Mouse (Mus musculus) stomach, postnatal 0 days (tissue): Measurements from ENCODE around the gene Psmd2. TPM values are rescaled to one million over a fixed set of nuclear protein-coding genes. Genes with fewer than 3 reads are reported as not detected.
A peak's percentile ranks its signal among the peaks of the same experiment; 100 is the strongest.

ENCODE experiments used
- ATAC-seq: fragments of 200-750 bp; cut with Nextera tagmentation; 2 replicates; pipeline ENCODE4 v1.8.0; 2017; ENCODE audit not compliant: low FRiP score, low TSS enrichment
- DNase-seq: peaks from one replicate; pipeline ENCODE4 v3.0.0-alpha.2; 2016; ENCODE audit warnings: low spot score
- H3K27ac ChIP-seq: fragments of 300-500 bp; sonication (generic); replicated peaks from 2 replicates; pipeline ENCODE4 v1.5.1; 2014; ENCODE audit warnings: mild to moderate bottlenecking, control low read depth
- H3K27me3 ChIP-seq: fragments of 300-500 bp; sonication (generic); 2 replicates; pipeline ENCODE4 v1.6.1; 2014; ENCODE audit warnings: low read length; ENCODE audit not compliant: control insufficient read depth, insufficient read depth
- H3K36me3 ChIP-seq: fragments of 300-500 bp; sonication (generic); 2 replicates; pipeline ENCODE4 v1.6.1; 2014; ENCODE audit warnings: low read length, mixed read lengths; ENCODE audit not compliant: control insufficient read depth, insufficient read depth
- H3K4me1 ChIP-seq: fragments of 300-500 bp; sonication (generic); replicated peaks from 2 replicates; pipeline ENCODE4 v1.6.1; 2014; ENCODE audit warnings: antibody characterized with exemption; ENCODE audit not compliant: control insufficient read depth, insufficient read depth
- H3K4me2 ChIP-seq: fragments of 300-500 bp; sonication (generic); replicated peaks from 2 replicates; pipeline ENCODE4 v1.6.1; 2014; ENCODE audit warnings: low read depth, mild to moderate bottlenecking, control low read depth, moderate library complexity
- H3K4me3 ChIP-seq: fragments of 300-500 bp; sonication (generic); 2 replicates; pipeline ENCODE4 v1.5.1; 2014; ENCODE audit warnings: low read depth, low read length, control low read depth
- H3K9ac ChIP-seq: fragments of 300-500 bp; sonication (generic); 2 replicates; pipeline ENCODE4 v1.6.1; 2014; ENCODE audit warnings: mild to moderate bottlenecking, low read length, control low read depth, mixed read lengths
- H3K9me3 ChIP-seq: fragments of 300-500 bp; sonication (generic); 2 replicates; pipeline ENCODE4 v1.6.1; 2016; ENCODE audit warnings: low read length; ENCODE audit not compliant: control insufficient read depth
- CTCF ChIP-seq: IDR thresholded peaks from 2 replicates; pipeline ENCODE4 v1.5.1; 2016; ENCODE audit warnings: antibody characterized with exemption, low read depth, mild to moderate bottlenecking, moderate library complexity
- EP300 ChIP-seq: optimal IDR thresholded peaks from 2 replicates; pipeline ENCODE3; 2016; ENCODE audit warnings: antibody characterized with exemption
- WGBS: fragments of 180-500 bp; shearing (Covaris S2); extraction: QIAGEN DNeasy Blood & Tissue Kit; methylation state at CpG from one replicate; pipeline ENCODE4 v1.1.7; 2014; 5-methylcytosine and 5-hydroxymethylcytosine counted together
- polyA plus RNA-seq: library from polyadenylated mRNA; unstranded; fragments of >200 nt; fragmentation: Nextera tagmentation; extraction: Ambion mirVana; gene quantifications from 2 replicates; pipeline ENCODE4 v1.2.1, GENCODE M21; 2015

Psmd2 gene
- polyA plus RNA-seq, 1 experiment from 2014 or later, result 177 TPM

DNA sequence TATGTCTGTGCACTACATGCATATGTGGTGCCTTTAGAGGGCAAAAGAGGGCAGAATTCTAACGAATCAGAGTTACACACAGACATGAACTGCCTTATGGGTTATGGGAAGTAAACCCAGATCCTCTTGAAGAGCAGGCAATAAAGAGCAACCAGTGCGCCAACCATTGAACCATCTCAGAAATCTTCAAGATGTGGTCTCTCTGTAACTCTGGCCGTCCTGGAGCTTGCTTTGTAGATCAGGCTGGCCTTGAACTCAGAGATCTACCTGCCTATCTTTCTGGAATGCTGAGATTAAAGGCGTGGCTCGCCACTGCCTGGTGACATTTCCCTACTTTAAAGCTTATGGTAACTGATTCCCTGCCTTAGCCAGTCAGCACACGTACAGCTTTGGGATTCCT is 20.4 kb downstream of the Psmd2 start:
- 20% methylated on average over 6 of the region's 6 CpGs for WGBS

DNA sequence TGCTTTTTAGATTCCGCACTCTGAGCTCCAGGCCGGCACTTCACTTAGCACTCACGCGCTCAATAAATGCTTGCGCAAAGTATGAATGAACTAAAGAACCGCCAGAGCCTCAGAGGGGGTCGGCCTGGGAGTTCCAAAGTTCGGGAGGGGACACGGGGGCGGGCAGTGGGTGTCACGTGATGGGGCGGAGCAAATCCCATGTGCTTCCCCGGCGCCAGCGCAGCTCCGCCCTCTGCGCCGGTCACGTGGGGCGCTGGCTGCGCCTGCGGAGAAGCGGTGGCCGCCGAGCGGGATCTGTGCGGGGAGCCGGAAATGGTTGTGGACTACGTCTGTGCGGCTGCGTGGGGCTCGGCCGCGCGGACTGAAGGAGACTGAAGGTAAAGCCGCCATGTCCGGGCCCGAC is 21.0 kb downstream of the Psmd2 start:
- H3K4me3 ChIP-seq, result peak overlapping the region; percentile 89
- H3K4me1 ChIP-seq, result no peaks in the 10 kb centered on the region; the same call in 1 of the 2 replicates
- no peaks in the 10 kb centered on the region for H3K9me3 ChIP-seq
- no peaks in the 10 kb centered on the region for H3K27me3 ChIP-seq
- peaks cover 9% of the 10 kb centered on the region; the same call in 1 of the 2 replicates for H3K36me3 ChIP-seq
- DNase-seq (peak; percentile 96), ATAC-seq (peak; percentile 93)
- H3K4me2 ChIP-seq, result peak overlapping the region; percentile 86
- peak overlapping the region; percentile 95 for H3K9ac ChIP-seq
- TF ChIP-seq CTCF (no peak), EP300 (no peak)
- peak overlapping the region; percentile 98 for H3K27ac ChIP-seq
- WGBS, result under 1% methylated on average over 38 of the region's 38 CpGs

More for the DNA sequence above, 20.4 kb downstream of the Psmd2 start:
- Histone ChIP-seq H3K4me3 (peak overlapping the region; percentile 89), H3K27ac (no peak overlapping the region), H3K36me3 (peaks cover 9% of the 10 kb centered on the region; the same call in 1 of the 2 replicates), H3K4me1 (no peaks in the 10 kb centered on the region; the same call in 1 of the 2 replicates), H3K4me2 (peak overlapping the region; percentile 55), H3K9me3 (no peaks in the 10 kb centered on the region), H3K27me3 (no peaks in the 10 kb centered on the region), H3K9ac (no peak overlapping the region)
- TF ChIP-seq EP300 (no peak), CTCF (no peak)
- DNase-seq (no peak), ATAC-seq (no peak)

DNA sequence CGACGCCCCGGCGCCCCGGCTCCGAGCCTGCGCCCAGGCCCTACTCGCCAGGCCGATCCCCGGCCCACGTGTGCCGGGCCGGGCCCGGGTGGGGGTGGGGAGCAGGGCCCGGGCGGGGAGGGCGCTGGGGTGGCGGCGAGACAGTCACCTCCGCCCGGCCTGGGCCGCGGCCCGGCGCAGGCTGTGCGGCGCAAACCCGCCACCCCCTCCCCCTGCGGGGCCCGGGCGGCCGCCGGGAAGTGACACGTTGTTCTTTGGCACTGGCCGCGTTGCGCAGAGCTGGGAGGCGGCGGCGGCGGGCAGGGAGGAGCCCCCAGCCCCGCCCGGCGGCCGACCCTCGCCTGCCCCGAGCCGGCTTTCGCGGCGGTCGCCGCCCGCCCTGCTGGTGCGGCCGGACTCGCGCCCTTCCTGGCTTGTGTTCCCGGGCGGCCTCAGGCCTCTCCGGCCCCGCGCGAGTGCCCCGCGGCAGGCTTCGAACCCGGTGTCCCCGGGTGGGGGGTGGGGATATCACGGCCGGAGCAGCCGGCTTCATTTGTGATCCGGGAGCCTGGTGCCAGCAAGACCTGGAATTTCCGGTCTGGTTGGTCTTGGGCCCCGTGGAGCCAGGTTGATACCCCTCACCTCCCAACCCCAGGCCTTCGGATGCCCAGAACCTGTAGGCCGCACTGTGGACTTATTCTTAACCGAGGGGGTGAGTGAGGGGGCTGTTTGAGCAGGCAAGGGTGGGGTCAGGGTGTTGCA is 21.7 kb downstream of the Psmd2 start:
- H3K27me3 ChIP-seq, result no peaks in the 10 kb centered on the region
- H3K9me3 ChIP-seq, result no peaks in the 10 kb centered on the region
- H3K36me3 ChIP-seq, result peaks cover 9% of the 10 kb centered on the region; the same call in 1 of the 2 replicates
- H3K4me2 ChIP-seq, result peak overlapping the region; percentile 86
- peak overlapping the region; percentile 89 for H3K4me3 ChIP-seq
- WGBS, result under 1% methylated on average over 42 of the region's 78 CpGs
- H3K4me1 ChIP-seq, result peaks cover 3% of the 10 kb centered on the region; the same call in 1 of the 2 replicates
- peak; percentile 78 for ATAC-seq
- H3K27ac ChIP-seq, result peak overlapping the region; percentile 98
- TF ChIP-seq CTCF, result no peak
- TF ChIP-seq EP300, result no peak
- DNase-seq, result peak; percentile 77
- peak overlapping the region; percentile 95 for H3K9ac ChIP-seq

DNA sequence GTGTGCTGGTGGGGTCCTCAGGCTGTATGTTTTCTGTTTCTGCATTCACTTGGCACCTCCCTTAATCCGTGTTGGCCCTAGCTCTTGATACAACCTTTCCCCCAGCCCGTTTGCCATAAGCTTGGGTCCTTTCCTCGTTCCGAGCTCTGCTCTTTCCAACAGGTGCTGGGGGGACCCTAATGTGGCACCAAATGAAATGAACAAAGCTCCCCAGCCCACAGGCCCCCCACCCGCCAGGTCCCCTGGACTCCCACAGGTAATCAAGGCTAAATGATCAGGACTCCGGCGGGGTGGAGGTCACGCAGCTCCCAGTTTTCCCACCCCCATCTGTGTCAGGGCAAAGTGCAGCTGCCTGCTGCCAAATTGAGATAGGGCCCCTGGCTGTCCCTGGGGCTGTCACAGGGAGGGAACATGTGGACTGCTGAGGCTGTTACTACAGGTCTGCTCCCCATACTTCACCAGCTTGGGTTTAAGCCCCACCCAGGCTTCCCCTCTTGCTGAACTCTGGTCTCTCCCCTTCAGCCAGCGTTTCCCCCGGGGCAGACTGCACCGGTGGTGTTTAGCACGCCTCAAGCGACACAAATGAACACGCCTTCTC is 22.4 kb downstream of the Psmd2 start:
- H3K4me3 ChIP-seq, result peak overlapping the region; percentile 89
- H3K36me3 ChIP-seq, result peaks cover 15% of the 10 kb centered on the region; the same call in 1 of the 2 replicates
- peak; percentile 21; the same call in 1 of the 2 replicates for ATAC-seq
- H3K9me3 ChIP-seq, result no peaks in the 10 kb centered on the region
- 3% methylated on average over 14 of the region's 14 CpGs for WGBS
- peak overlapping the region; percentile 86 for H3K4me2 ChIP-seq
- peak overlapping the region; percentile 95 for H3K9ac ChIP-seq
- no peaks in the 10 kb centered on the region for H3K27me3 ChIP-seq
- TF ChIP-seq EP300 (no peak), CTCF (no peak)
- peaks cover 3% of the 10 kb centered on the region; the same call in 1 of the 2 replicates for H3K4me1 ChIP-seq
- H3K27ac ChIP-seq, result peak overlapping the region; percentile 98
- DNase-seq, result peak; percentile 67

DNA sequence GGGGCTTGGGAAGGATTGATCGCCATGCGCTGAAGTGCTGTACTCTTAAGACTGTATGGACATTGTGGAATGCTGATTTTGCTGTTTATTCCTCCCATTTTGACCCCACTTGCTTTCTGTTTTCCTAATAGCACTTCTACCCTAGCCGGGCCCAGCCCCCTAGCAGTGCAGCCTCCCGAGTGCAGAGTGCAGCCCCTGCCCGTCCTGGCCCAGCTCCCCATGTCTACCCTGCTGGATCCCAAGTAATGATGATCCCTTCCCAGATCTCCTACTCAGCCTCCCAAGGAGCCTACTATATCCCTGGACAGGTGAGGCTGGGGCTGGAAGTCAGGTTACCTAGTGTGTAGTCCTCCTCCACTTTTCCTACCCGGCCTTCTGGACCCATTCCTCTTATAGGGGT is 23.8 kb downstream of the Psmd2 start:
- H3K36me3 ChIP-seq, result peaks cover 25% of the 10 kb centered on the region
- H3K4me3 ChIP-seq, result no peak overlapping the region
- no peak overlapping the region for H3K9ac ChIP-seq
- TF ChIP-seq EP300, result no peak
- no peak for TF ChIP-seq CTCF
- H3K4me1 ChIP-seq, result peaks cover 3% of the 10 kb centered on the region; the same call in 1 of the 2 replicates
- ATAC-seq (no peak), DNase-seq (no peak)
- no peak overlapping the region for H3K27ac ChIP-seq
- no peaks in the 10 kb centered on the region for H3K27me3 ChIP-seq
- no peak overlapping the region; the same call in 1 of the 2 replicates for H3K4me2 ChIP-seq
- 86% methylated on average over 6 of the region's 6 CpGs for WGBS
- H3K9me3 ChIP-seq, result no peaks in the 10 kb centered on the region

DNA sequence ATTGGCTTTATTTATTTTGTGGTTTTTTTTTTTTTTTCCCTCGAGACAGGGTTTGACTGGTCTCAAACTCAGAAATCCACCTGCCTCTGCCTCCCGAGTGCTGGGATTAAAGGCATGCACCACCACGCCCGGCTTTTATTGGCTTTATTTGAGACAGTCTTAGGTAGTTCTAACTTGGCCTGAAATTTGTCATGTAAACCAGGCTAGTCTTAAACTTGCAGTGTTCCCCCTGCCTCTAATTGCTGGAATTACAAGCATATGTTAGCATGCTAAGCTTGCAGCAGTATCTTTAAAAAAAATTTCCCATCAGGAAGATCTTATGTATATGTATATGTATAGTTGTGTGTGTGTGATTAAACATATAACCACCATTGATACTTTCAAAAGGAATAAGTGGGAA is 25.2 kb downstream of the Psmd2 start:
- H3K27ac ChIP-seq, result no peak overlapping the region; the same call in 1 of the 2 replicates
- peaks cover 38% of the 10 kb centered on the region for H3K36me3 ChIP-seq
- H3K9ac ChIP-seq, result no peak overlapping the region
- H3K4me1 ChIP-seq, result peaks cover 3% of the 10 kb centered on the region; the same call in 1 of the 2 replicates
- 53% methylated on average over 4 of the region's 4 CpGs for WGBS
- peak; percentile 26; the same call in 1 of the 2 replicates for TF ChIP-seq CTCF
- no peak for TF ChIP-seq EP300
- no peaks in the 10 kb centered on the region for H3K27me3 ChIP-seq
- no peak overlapping the region for H3K4me3 ChIP-seq
- H3K4me2 ChIP-seq, result no peak overlapping the region
- DNase-seq (no peak), ATAC-seq (no peak)
- no peaks in the 10 kb centered on the region for H3K9me3 ChIP-seq
